Mouse (Mus musculus) MEL (cell line): Measurements from ENCODE around the gene Stap2. TPM values are rescaled to one million over a fixed set of nuclear protein-coding genes. Genes with fewer than 3 reads are reported as not detected.

Source experiments
- DNase-seq: peaks from one replicate; pipeline ENCODE4 v3.0.0; 2011; ENCODE audit warnings: low read depth, low spot score
- H3K27ac ChIP-seq: 2 replicates; pipeline ENCODE4 v1.5.1; 2012; ENCODE audit warnings: low read depth, mild to moderate bottlenecking, control low read depth, low read length, moderate library complexity; ENCODE audit not compliant: control insufficient read depth
- H3K27me3 ChIP-seq, 2 experiments: fragments of 150-350 bp in 1 of 2; sonication (generic) in 1 of 2; 2 replicates each; pipeline ENCODE4 v1.6.1; 2012; ENCODE audit warnings: low read length in 2 of 2, mild to moderate bottlenecking in 2 of 2, improper control_type of control experiment in 1 of 2, moderate library complexity in 1 of 2; ENCODE audit not compliant: insufficient read depth in 2 of 2, control insufficient read depth in 1 of 2
- H3K36me3 ChIP-seq, 2 experiments: 2 replicates each; pipeline ENCODE4 v1.6.1; 2012 to 2014; ENCODE audit warnings: low read length in 2 of 2, improper control_type of control experiment in 1 of 2, inconsistent platforms in 1 of 2, mild to moderate bottlenecking in 1 of 2; ENCODE audit not compliant: insufficient read depth in 2 of 2, control insufficient read depth in 1 of 2
- H3K4me1 ChIP-seq, 2 experiments: fragments of 150-350 bp in 1 of 2; sonication (generic) in 1 of 2; 2 replicates each; pipeline ENCODE4 v1.6.1; 2012; ENCODE audit warnings: low read length in 2 of 2, improper control_type of control experiment in 1 of 2, mild to moderate bottlenecking in 1 of 2; ENCODE audit not compliant: insufficient read depth in 2 of 2, control insufficient read depth in 1 of 2
- H3K4me3 ChIP-seq, 2 experiments: fragments of 150-350 bp in 1 of 2; sonication (generic) in 1 of 2; 2 replicates each; pipeline ENCODE4 v1.5.1; 2012; ENCODE audit warnings: low read depth in 2 of 2, low read length in 2 of 2, mild to moderate bottlenecking in 2 of 2, moderate library complexity in 2 of 2, control low read depth in 1 of 2, improper control_type of control experiment in 1 of 2; ENCODE audit not compliant: control insufficient read depth in 1 of 2, insufficient read depth in 1 of 2
- H3K79me2 ChIP-seq: 2 replicates; pipeline ENCODE4 v1.6.1; 2012; ENCODE audit warnings: mild to moderate bottlenecking, low read length, moderate library complexity; ENCODE audit not compliant: control insufficient read depth, poor library complexity, insufficient read depth
- H3K9ac ChIP-seq: 2 replicates; pipeline ENCODE4 v1.6.1; 2012; ENCODE audit warnings: low read depth, mild to moderate bottlenecking, control low read depth, low read length, moderate library complexity; ENCODE audit not compliant: control insufficient read depth, poor library complexity, severe bottlenecking
- H3K9me3 ChIP-seq: fragments of 150-350 bp; sonication (generic); replicated peaks from 2 replicates; pipeline ENCODE4 v1.6.1; 2012; ENCODE audit warnings: mild to moderate bottlenecking, low read length, improper control_type of control experiment, moderate library complexity; ENCODE audit not compliant: insufficient read depth
- BHLHE40 ChIP-seq: IDR thresholded peaks from 2 replicates; pipeline ENCODE4 v1.6.1; 2012; ENCODE audit warnings: low read depth, mild to moderate bottlenecking, inconsistent platforms, low read length, improper control_type of control experiment, borderline replicate concordance
- CHD2 ChIP-seq: IDR thresholded peaks from 2 replicates; pipeline ENCODE4 v1.6.1; 2011; ENCODE audit warnings: low read length, improper control_type of control experiment
- EP300 ChIP-seq, 2 experiments: IDR thresholded peaks; 2 replicates each; pipeline ENCODE4 v1.6.1; 2011; ENCODE audit warnings: improper control_type of control experiment in 2 of 2, low read length in 2 of 2, low read depth in 1 of 2, mild to moderate bottlenecking in 1 of 2
- ETS1 ChIP-seq: IDR thresholded peaks from 2 replicates; pipeline ENCODE4 v1.6.1; 2012; ENCODE audit warnings: low read depth, mild to moderate bottlenecking, inconsistent platforms, low read length, improper control_type of control experiment, moderate library complexity
- GABPA ChIP-seq: IDR thresholded peaks from 2 replicates; pipeline ENCODE4 v1.6.1; 2012; ENCODE audit warnings: low read depth, mild to moderate bottlenecking, inconsistent platforms, low read length, improper control_type of control experiment, moderate library complexity
- JUND ChIP-seq: IDR thresholded peaks from 2 replicates; pipeline ENCODE4 v1.6.1; 2011; ENCODE audit warnings: low read depth, mild to moderate bottlenecking, improper control_type of control experiment, low read length
- MEF2A ChIP-seq: IDR thresholded peaks from 2 replicates; pipeline ENCODE4 v1.6.1; 2014; ENCODE audit warnings: low read depth, mild to moderate bottlenecking, inconsistent platforms, low read length, improper control_type of control experiment; ENCODE audit not compliant: poor library complexity, insufficient replicate concordance, severe bottlenecking; ENCODE audit errors: extremely low read depth
- NELFE ChIP-seq: IDR thresholded peaks from 2 replicates; pipeline ENCODE4 v1.6.1; 2011; ENCODE audit warnings: low read depth, low read length, improper control_type of control experiment
- POLR2AphosphoS2 ChIP-seq: IDR thresholded peaks from 2 replicates; pipeline ENCODE4 v1.6.1; 2011; ENCODE audit warnings: low read length, improper control_type of control experiment
- RAD21 ChIP-seq: IDR thresholded peaks from 2 replicates; pipeline ENCODE4 v1.6.1; 2011; ENCODE audit warnings: mild to moderate bottlenecking, low read depth, low read length, improper control_type of control experiment
- RCOR1 ChIP-seq: IDR thresholded peaks from 2 replicates; pipeline ENCODE4 v1.6.1; 2012; ENCODE audit warnings: low read depth, mild to moderate bottlenecking, inconsistent platforms, low read length, improper control_type of control experiment
- TAL1 ChIP-seq: IDR thresholded peaks from 2 replicates; pipeline ENCODE4 v1.6.1; 2012; ENCODE audit warnings: mild to moderate bottlenecking, inconsistent platforms, low read length, moderate library complexity, mixed read lengths
- TBP ChIP-seq: IDR thresholded peaks from 2 replicates; pipeline ENCODE4 v1.8.0; 2011; ENCODE audit warnings: low read depth, low read length, improper control_type of control experiment
- ZKSCAN1 ChIP-seq: IDR thresholded peaks from 2 replicates; pipeline ENCODE4 v1.6.1; 2012; ENCODE audit warnings: low read depth, mild to moderate bottlenecking, inconsistent platforms, low read length, improper control_type of control experiment, moderate library complexity
- ZMIZ1 ChIP-seq: IDR thresholded peaks from 2 replicates; pipeline ENCODE4 v1.6.1; 2012; ENCODE audit warnings: low read depth, mild to moderate bottlenecking, inconsistent platforms, low read length, improper control_type of control experiment, moderate library complexity
- ZNF384 ChIP-seq: IDR thresholded peaks from 2 replicates; pipeline ENCODE4 v1.6.1; 2012; ENCODE audit warnings: low read depth, mild to moderate bottlenecking, inconsistent platforms, low read length, improper control_type of control experiment
- polyA plus RNA-seq, 2 experiments: library from polyadenylated mRNA; stranded (reverse) in 1 of 2; unstranded in 1 of 2; fragments of >175 nt in 1 of 2; fragments of >200 nt in 1 of 2; gene quantifications; 2 replicates each; pipeline versions ENCODE4 v1.2.1 to v1.2.4; 2012; ENCODE audit warnings: low replicate concordance in 2 of 2, low read depth in 1 of 2; ENCODE audit not compliant: insufficient read length in 2 of 2, insufficient read depth in 1 of 2, missing spikeins in 1 of 2
- total RNA-seq: library from RNA; depleted of rRNA; stranded (reverse); fragments of 300-350 nt; gene quantifications from 2 replicates; pipeline ENCODE4 v1.2.3, GENCODE M21; 2012

Stap2 gene
- total and polyA plus RNA-seq, 3 experiments: 0.08 TPM; not detected in 1

- no peaks in the 10 kb centered on the region; a peak in 1 of 4 replicates for H3K36me3 ChIP-seq
- TF ChIP-seq MEF2A (no peak), TAL1 (no peak), BHLHE40 (no peak), ZMIZ1 (no peak), POLR2AphosphoS2 (no peak), CHD2 (no peak), RAD21 (no peak), JUND (no peak), EP300 (IDR thresholded peaks at IDR 0.05; ENCODE audit: low read depth in 1 of 2, low read length in 2 of 2) (no peak), GABPA (no peak), TBP (no peak), NELFE (no peak), ZNF384 (no peak), RCOR1 (no peak), ETS1 (no peak)
- H3K79me2 ChIP-seq: no peaks in the 10 kb centered on the region
- no peaks in the 10 kb centered on the region for H3K27me3 ChIP-seq
- DNase-seq: no peak
- H3K9me3 ChIP-seq: no peaks in the 10 kb centered on the region
- H3K4me1 ChIP-seq: no peaks in the 10 kb centered on the region
- no peak within 1 kb of the TSS for H3K9ac ChIP-seq
- no peak within 1 kb of the TSS for H3K27ac ChIP-seq
- H3K4me3 ChIP-seq: no peak within 1 kb of the TSS
Observed at GRCm38 (mm10) chr17:55969966-55970891, 35.2 kb downstream of the Stap2 start, which contains the start of gene Shd. Shd (plus strand) TSS chr17:55970467.

DNA sequence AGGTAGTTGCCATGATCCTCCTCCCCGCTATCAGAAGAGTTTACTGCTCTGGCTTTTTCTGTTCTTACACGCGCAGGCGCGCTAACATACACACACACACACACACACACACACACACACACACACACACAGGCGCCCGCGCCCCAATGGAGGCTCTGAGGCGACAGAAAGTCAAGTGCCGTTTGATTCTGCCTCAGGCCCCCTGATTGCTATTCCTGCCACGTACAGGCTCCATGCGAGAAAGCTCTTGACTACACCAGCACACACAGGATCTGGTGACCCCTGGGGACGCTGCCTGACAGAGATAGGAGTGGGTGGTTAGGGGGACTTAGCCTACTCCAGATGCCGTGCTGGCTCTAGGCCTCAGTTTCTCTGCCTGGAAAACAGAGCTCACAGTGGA, 35.8 kb downstream of the Stap2 start:
- Histone ChIP-seq H3K27me3 (no peaks in the 10 kb centered on the region), H3K27ac (no peak overlapping the region), H3K9me3 (no peaks in the 10 kb centered on the region), H3K36me3 (no peaks in the 10 kb centered on the region; a peak in 1 of 4 replicates), H3K4me3 (no peak overlapping the region), H3K4me1 (no peaks in the 10 kb centered on the region), H3K79me2 (no peaks in the 10 kb centered on the region), H3K9ac (no peak overlapping the region)
- TF ChIP-seq NELFE (no peak), MEF2A (no peak), CHD2 (no peak), POLR2AphosphoS2 (peak; percentile 24; the same call in 1 of the 2 replicates), ZKSCAN1 (no peak)
- DNase-seq: no peak
